Mouse (Mus musculus) monocyte, adult 2 months (primary cell): ENCODE measurements around the gene Cfap46.

ENCODE experiments used
- DNase-seq, 2 experiments: peaks; one replicate each; pipeline ENCODE4 v3.0.0; 2022; ENCODE audit warnings: low spot score in 2 of 2, low read depth in 1 of 2

Cfap46 gene

GRCm38 (mm10) chr7:139683706-139684552, at the start of gene Cfap46:
Gene Cfap46 (minus strand): TSS chr7:139683817.
- DNase-seq: peak in 1 of 2 experiments; percentile 19

GRCm38 (mm10) chr7:139731276-139731696, 47.7 kb upstream of the Cfap46 start:
- no peak for DNase-seq

- DNase-seq: no peak
Observed at GRCm38 (mm10) chr7:139727072-139727471, 43.5 kb upstream of the Cfap46 start.

- no peak for DNase-seq
Observed at GRCm38 (mm10) chr7:139725641-139726040, 42.0 kb upstream of the Cfap46 start.

DNA sequence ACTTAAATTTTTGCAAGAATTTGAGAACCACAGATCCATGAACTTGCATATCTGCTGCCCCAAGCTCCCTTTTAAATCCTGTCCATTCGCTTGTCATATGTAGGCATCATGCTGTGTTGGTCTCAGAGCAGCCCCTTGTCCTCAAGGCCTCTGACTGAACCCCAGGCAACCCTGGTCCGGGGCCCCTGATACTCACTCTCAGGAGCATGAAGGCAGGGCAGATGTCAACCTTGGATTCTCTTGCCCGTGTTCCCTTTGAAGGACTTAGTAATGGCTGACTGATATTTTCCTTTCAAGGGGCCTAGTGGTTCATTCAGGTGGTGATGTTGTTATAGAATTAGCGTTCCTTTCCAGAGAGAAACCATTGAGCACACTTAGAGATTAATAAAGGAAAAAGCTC, 40.4 kb upstream of the Cfap46 start:
- DNase-seq: no peak

GRCm38 (mm10) chr7:139721196-139721595, 37.6 kb upstream of the Cfap46 start:
- no peak for DNase-seq

- no peak for DNase-seq
Observed at GRCm38 (mm10) chr7:139717781-139718180, 34.2 kb upstream of the Cfap46 start.

GRCm38 (mm10) chr7:139711821-139712220, 28.2 kb upstream of the Cfap46 start:
- DNase-seq: no peak

GRCm38 (mm10) chr7:139706411-139707120, 22.9 kb upstream of the Cfap46 start:
- no peak for DNase-seq

- DNase-seq: no peak
Observed at GRCm38 (mm10) chr7:139705781-139706180, 22.2 kb upstream of the Cfap46 start.

DNA sequence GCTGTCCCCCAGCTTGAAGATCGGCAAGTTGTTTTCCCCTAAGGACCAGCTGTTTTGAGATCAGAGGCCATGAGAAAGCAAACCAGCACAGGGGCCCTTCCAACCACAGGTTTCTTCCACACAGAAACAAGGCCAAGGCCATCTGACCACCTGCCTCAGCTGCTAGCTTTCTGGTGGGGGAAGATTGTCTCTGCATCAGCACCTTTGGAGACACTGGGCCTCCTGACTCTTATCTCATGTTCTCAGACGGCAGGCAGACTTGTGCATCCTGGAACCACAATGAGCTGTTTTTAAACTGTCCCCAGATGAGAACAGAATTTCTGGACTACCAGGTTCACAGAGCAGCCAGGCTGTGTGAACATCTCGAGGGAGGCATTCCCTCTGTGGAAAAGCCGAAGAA, 21.5 kb upstream of the Cfap46 start:
- no peak for DNase-seq

DNA sequence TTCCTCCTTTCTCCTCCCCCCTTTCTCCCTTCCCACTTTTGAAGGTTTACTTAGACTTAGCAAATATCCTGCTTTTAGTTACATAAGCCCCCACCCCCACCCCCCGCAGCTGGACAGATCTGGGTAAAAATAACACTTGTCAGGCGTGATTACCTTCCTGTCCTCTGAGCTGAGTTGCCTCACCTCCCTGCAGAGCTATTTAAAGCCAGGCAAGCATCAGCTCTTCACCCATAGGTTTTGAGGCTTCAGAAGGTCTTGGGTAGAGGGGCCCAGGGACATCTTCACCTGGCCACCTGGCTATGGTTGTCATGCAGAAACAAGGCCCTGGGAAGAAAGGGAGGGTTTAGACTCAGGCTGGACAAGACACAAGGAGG, 20.2 kb upstream of the Cfap46 start:
- no peak for DNase-seq

DNA sequence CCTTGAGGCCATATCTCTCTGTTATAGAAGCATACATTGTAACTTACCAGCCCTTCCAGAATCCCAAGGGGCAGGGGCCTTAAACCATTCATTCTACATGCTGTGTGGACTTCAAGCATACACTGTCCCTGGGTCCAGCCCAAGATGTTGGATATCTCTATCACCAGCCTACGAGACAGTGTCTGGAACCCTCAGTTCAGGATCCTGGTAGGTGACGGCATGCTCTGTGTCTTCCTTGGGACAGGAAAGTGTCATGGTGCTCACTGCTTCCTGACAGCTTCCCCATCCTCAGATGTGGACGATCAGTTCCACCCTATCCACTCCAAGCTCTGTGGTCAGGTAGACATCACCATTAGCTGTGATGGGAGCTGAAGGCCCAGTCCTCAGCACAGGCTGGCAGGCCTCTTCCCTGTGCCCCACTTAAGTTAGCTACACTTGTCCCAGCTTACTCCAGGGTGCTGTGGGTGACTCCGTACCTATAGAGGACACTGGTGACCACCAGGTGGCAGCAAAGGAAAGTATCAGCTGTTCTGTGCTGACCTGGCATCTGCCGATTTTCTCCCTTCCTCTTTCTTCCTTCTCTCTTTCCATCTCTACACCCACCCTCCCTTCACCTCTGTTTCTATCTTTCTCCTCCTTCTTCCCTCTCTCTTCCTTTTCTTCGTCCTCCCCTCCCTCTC, 19.7 kb upstream of the Cfap46 start:
- no peak for DNase-seq

DNA sequence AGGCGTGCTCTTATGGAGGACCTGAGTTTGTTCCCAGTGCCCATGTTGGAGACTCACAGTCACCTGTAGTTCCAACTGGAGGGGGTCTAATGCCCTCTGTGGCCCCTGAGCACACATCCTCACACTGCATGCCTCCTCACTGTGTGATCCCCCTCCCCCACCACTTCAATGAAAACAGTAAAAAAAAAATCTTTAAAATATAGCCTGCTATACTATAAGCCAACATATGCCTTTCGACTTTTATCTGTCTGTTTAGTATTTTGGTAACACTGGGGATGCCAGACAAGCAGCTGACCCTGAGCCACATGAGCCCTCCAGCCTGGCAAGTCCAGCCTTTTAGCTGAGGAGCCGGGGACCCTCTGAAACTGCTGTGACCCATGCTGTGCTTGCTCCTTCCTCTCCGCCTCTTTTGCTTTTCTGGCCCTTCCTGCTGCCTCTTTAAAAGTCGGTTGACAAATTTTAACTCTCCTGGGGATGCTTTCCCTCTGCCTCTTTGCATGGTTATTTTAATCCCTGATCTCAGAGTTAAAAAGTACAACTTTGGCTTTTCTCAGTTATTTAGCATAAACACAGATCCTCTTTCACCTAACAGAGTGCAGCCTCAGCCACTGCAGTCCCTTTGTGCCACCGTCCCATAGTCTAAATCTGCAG, 18.2 kb upstream of the Cfap46 start:
- DNase-seq: no peak

- DNase-seq: no peak
Observed at GRCm38 (mm10) chr7:139692641-139693294, 9.2 kb upstream of the Cfap46 start.

DNA sequence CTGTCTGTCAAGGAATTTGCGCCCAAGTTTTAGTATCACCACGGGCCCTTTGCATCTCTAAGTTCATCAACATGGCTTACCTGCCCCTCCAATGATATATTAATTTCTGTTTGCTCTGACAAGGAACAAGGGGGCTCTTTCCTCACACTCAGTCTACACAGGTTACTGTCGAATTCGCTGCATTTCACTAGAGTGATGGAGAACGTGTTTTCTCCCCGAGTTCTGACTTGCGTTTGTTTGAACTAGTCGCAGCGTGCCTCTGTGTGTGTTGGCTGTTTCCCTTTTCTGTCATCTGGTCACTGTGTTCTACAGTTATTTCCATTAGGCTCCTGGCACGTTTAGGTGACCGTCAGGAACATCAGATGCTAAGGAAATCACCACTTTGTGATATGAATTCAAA, 8.6 kb upstream of the Cfap46 start:
- DNase-seq: no peak

DNA sequence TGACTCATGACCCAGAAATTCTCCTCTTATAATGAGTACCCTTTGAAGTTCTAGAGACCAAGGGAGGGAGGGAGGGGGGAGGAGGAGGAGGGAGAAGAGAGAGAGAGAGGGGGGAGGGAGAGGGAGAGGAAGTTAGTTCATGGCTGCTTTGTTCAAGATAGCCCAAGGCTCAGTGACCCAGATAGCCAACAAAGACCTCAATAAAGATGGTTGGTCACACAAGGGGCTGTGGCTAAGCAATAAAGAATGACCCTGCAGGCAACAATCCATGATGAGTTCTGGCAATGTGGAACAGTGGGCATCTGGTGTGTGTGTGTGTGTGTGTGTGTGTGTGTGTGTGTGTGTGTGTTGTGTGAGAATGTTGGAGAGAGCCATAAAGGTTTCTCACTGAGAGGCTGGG, 1.7 kb upstream of the Cfap46 start:
- no peak for DNase-seq

GRCm38 (mm10) chr7:139684553-139684929, 924 bp upstream of the Cfap46 start:
- DNase-seq: peak; percentile 49 to 70

DNA sequence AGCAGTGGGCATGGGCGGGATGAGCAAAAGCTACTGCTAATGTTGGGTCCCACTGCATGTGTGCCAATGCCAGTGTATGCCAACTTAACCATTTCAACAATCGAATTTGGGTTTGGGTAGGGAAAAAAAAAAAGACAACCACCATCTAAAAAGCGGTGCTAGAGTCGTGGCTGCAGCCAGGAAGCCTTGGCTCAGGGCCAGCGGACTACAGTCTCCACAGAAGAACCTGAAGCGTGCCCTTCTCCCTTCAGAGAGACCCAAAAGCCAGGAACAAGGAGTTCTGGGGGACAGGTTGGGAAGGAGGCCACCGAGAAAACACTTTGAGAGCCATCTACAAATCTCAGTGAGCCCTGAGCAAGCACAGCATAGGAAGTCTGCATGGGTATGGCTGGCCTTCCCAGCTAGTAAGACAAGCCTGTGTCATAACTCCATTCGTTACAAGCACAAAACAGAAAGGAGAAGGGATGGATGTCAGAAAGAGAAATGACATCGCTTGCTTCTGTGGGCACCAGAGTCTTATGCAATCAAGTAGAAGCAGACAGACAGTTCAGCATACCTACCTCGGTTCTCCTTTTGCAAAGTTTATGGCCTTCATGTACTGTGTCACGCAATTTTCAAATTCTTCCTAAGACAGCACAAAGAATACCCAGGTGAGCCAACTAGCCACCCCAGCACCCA, 1.6 kb downstream of the Cfap46 start:
- no peak for DNase-seq

- DNase-seq: no peak
Observed at GRCm38 (mm10) chr7:139676433-139676832, 7.2 kb downstream of the Cfap46 start.
